Mouse (Mus musculus): Measurements from ENCODE around the gene Slc25a45.
"Not testable (repeated sequence)": the region's sequence is repeated elsewhere in the genome, so short reads cannot be mapped to it uniquely, and the experiment has no call there.

Slc25a45 gene

GRCm38 (mm10) chr19:5852035-5852722 lies 25.4 kb upstream of the Slc25a45 start:
- DNase-seq (ENCODE audit: low spot score in 2 of 2) = no peak

- DNase-seq (ENCODE audit: low spot score in 2 of 2) = no peak
These were observed 21.0 kb upstream of the Slc25a45 start for GRCm38 (mm10) chr19:5856604-5857003.

- DNase-seq (ENCODE audit: low spot score in 2 of 2) = no peak
These were observed 15.1 kb upstream of the Slc25a45 start for GRCm38 (mm10) chr19:5862335-5863085.

- no peak for DNase-seq (ENCODE audit: low spot score in 2 of 2)
These were observed 13.8 kb upstream of the Slc25a45 start for GRCm38 (mm10) chr19:5863776-5864175.

- DNase-seq (ENCODE audit: low spot score in 2 of 2) = no peak
These were observed 12.8 kb upstream of the Slc25a45 start for GRCm38 (mm10) chr19:5864710-5865398.

GRCm38 (mm10) chr19:5868096-5868495 lies 9.5 kb upstream of the Slc25a45 start:
- no peak for DNase-seq (ENCODE audit: low spot score in 2 of 2)

- no peak for DNase-seq (ENCODE audit: low spot score in 2 of 2)
These were observed 6.3 kb upstream of the Slc25a45 start for GRCm38 (mm10) chr19:5871273-5871672.

- no peak for DNase-seq (ENCODE audit: low spot score in 2 of 2)
These were observed 5.9 kb upstream of the Slc25a45 start for GRCm38 (mm10) chr19:5871683-5872082.

GRCm38 (mm10) chr19:5872528-5872927 lies 5.1 kb upstream of the Slc25a45 start:
- DNase-seq (ENCODE audit: low spot score in 2 of 2) = no peak

- no peak for DNase-seq (ENCODE audit: low spot score in 2 of 2)
These were observed 4.6 kb upstream of the Slc25a45 start for GRCm38 (mm10) chr19:5872931-5873556.

- DNase-seq (ENCODE audit: low spot score in 2 of 2) = no peak
These were observed 3.1 kb upstream of the Slc25a45 start for GRCm38 (mm10) chr19:5874391-5874968.

GRCm38 (mm10) chr19:5874969-5875480 lies 2.6 kb upstream of the Slc25a45 start, which contains the start of gene Frmd8:
Gene Frmd8 (minus strand): TSS chr19:5875274.
- DNase-seq (ENCODE audit: low spot score in 2 of 2) = peak; percentile 90 to 93

GRCm38 (mm10) chr19:5878362-5878722 lies 734 bp downstream of the Slc25a45 start:
- peak in 1 of 2 experiments; percentile 62 for DNase-seq (ENCODE audit: low spot score in 2 of 2)

GRCm38 (mm10) chr19:5878916-5879315 lies 1.3 kb downstream of the Slc25a45 start:
- no peak for DNase-seq (ENCODE audit: low spot score in 2 of 2)

GRCm38 (mm10) chr19:5879735-5880134 lies 2.1 kb downstream of the Slc25a45 start:
- no peak for DNase-seq (ENCODE audit: low spot score in 2 of 2)

GRCm38 (mm10) chr19:5881155-5881554 lies 3.5 kb downstream of the Slc25a45 start:
- no peak for DNase-seq (ENCODE audit: low spot score in 2 of 2)

- not testable (repeated sequence) for DNase-seq (ENCODE audit: low spot score in 2 of 2)
These were observed 4.5 kb downstream of the Slc25a45 start for GRCm38 (mm10) chr19:5882079-5882478.

GRCm38 (mm10) chr19:5883935-5884334 lies 6.3 kb downstream of the Slc25a45 start:
- no peak for DNase-seq (ENCODE audit: low spot score in 2 of 2)

- DNase-seq (ENCODE audit: low spot score in 2 of 2) = no peak
These were observed 8.2 kb downstream of the Slc25a45 start for GRCm38 (mm10) chr19:5885838-5886237.

GRCm38 (mm10) chr19:5887234-5887815 lies 9.7 kb downstream of the Slc25a45 start:
- no peak for DNase-seq (ENCODE audit: low spot score in 2 of 2)

- DNase-seq (ENCODE audit: low spot score in 2 of 2) = no peak
These were observed 11.6 kb downstream of the Slc25a45 start for GRCm38 (mm10) chr19:5889211-5889610.
